Mouse (Mus musculus) kidney, adult 2 months (tissue): ENCODE measurements around the gene Ass1.

ENCODE experiments used
- CTCF ChIP-seq: fragments of 200-500 bp; conservative IDR thresholded peaks from 2 replicates; pipeline ENCODE4 v1.5.1; 2011; ENCODE audit warnings: low read depth, mild to moderate bottlenecking, control low read depth, low read length, moderate library complexity, mixed read lengths; ENCODE audit not compliant: insufficient read depth, insufficient read length
- POLR2A ChIP-seq: fragments of 200-500 bp; IDR thresholded peaks from one replicate; pipeline ENCODE4 v1.6.1; 2011; ENCODE audit warnings: low read depth, low read length, control low read depth

DNA sequence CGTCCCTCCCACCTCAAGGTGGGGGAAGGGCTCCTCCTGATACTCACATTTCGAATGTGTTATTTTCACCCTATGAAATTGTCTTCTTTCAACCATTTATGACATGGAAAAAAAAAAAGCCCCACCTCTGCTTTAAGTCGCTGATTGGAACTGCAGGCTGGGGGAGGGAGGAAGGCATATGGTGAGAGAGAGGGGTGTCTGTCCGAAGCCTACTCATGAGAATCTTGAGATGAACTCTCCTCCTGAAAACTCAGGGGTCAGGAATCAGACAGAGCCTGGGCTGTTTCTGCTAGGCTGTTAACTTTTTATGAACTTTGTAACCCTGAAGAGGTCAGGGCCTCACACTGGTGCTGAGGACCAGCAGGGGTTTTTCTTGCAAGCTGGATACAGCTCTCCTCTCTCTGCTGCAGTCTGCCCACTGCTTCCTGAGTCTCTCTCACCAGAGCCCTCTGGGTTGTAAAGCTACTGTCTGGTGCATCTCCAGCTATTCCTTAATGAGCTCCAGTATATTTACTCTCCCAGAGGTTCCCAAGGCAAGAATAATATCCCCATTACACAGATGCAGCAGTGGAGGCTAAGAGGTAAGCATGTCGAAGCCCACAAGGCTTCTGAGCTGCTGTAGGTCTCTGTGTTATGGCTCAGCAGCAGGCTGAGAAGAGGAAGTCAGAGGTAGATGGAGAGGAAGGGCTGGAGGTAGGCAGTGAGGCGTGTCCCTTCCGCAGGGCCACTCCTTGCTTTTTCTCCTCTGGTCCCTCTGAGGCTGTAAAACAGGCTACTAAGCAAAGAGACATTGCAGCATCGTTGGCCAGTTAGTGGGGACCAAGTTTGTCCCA, 6.1 kb upstream of the Ass1 start:
- TF ChIP-seq POLR2A (no peak), CTCF (no peak)
